Mouse (Mus musculus): Measurements from ENCODE around the gene Ccdc92b.

DNA sequence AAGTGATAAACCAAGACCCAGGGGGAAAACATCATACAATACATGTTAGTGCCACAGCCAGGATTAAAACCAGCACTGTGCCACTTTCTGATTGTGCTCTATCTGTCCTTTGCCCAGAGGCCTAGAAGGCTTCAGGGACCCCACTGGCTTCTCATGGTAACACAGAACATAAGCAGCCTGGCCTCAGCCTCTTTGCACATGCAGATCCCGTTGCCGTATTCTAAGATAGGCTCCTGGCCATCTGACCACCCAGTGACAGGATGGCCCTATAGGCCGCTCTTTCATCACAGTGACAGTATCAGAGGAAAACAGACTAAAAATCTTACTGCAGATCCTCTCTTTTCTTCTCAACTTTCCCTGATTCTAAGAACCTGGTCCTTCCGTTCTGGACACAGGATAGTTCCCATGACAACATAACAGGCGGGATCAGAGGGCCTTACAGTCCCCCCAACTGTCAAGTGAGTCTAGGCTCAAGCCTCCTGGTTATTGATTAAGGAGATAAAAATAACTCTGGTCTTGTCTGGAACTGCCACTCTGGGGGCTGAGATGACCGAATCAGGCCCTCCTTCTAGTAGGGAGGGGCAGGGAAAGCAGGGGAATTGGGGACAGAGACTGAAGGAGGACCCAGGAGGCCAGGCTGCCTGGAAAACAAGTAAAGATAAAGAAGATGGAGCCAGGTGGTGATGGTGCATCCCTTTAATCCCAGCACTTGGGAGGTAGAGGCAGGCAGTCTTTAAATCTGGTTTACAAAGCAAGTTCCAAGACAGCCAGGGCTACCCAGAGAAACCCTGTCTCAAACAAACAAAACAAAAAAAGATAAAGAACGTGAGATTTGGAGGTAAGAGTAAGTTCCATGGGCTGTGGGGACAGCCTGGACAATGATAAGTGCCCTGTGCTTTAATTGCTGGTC, 12.7 kb downstream of the Ccdc92b start:
- TF ChIP-seq CTCF (IDR thresholded peaks at IDR 0.05; ENCODE audit: low read depth, low read length), result no peak
- no peak for TF ChIP-seq POLR2AphosphoS5 (IDR thresholded peaks at IDR 0.05; ENCODE audit: insufficient replicate concordance, low read depth, low read length)
- no peak for TF ChIP-seq GATA1 (IDR thresholded peaks at IDR 0.05; ENCODE audit: borderline replicate concordance, low read length)
- TF ChIP-seq TAL1 (conservative IDR thresholded peaks at IDR 0.05; ENCODE audit: low read depth, low read length), result no peak

Measured in G1E (cell line).